Mouse (Mus musculus) monocyte, adult 5-6 weeks (primary cell): ENCODE results near the gene Uox. TPM values are rescaled to one million over a fixed set of nuclear protein-coding genes. Genes with fewer than 3 reads are reported as not detected.
A peak's percentile ranks its signal among the peaks of the same experiment; 100 is the strongest.

Source experiments
- ATAC-seq: fragments of 153-309, 156-312 bp; replicated peaks from 2 replicates; pipeline ENCODE4 v1.8.0; 2017; ENCODE audit warnings: mild to moderate bottlenecking; ENCODE audit not compliant: low TSS enrichment, insufficient number of reproducible peaks, severe bottlenecking, poor library complexity, low FRiP score
- total RNA-seq: library from RNA; stranded (forward); fragments of 200-1000, 200-491, 200-594 nt; gene quantifications from 3 replicates; pipeline ENCODE4 v1.2.3, GENCODE M21; 2017

The Uox gene
- total RNA-seq, 1 experiment from 2014 or later = not detected

- ATAC-seq = peak; percentile 36; the same call in 1 of the 2 replicates
Observed at GRCm38 (mm10) chr3:146658061-146658639, 87.9 kb downstream of the Uox start.

GRCm38 (mm10) chr3:146659321-146659720 lies 89.1 kb downstream of the Uox start:
- no peak for ATAC-seq

GRCm38 (mm10) chr3:146661001-146661400 lies 90.8 kb downstream of the Uox start:
- ATAC-seq = no peak

- no peak for ATAC-seq
Observed at GRCm38 (mm10) chr3:146661907-146662306, 91.7 kb downstream of the Uox start.

DNA sequence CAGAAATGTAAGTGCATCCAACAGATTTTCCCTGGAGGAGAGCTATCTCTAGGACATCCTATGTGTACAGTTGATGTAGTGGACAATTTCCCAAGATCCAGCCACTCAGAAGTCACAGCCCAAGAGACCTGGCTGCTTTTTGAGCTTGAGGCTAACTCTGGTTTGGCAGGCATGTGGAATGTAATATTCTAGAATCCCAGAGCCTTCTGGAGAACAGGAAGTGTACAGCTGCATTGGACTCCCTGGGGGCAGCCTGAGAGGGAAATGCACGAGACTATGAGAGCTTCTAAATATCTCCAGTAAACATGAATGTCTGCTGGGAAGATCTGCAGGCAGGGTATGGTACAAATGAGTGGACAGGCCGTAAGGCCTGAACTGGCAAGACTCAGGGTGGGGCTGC lies 100.9 kb downstream of the Uox start:
- no peak for ATAC-seq

DNA sequence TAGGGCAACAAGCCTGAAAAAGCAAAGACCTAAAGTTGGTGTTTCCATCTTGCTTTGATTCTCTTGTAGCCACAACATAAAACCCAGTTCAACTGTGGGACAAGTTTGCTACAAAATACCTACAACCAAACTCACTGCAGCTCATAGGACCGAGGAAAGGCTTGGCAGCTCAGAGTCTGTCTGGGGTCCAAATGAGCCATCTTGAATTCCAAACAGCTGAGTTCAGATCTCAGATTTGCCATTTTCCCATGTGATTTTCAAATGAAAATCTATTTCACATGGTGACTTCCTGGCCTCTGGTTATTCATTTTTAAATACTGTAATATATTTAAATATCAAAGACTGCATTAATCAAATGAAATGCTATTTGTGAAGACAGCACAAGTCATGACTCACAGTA lies 104.9 kb downstream of the Uox start:
- no peak for ATAC-seq

DNA sequence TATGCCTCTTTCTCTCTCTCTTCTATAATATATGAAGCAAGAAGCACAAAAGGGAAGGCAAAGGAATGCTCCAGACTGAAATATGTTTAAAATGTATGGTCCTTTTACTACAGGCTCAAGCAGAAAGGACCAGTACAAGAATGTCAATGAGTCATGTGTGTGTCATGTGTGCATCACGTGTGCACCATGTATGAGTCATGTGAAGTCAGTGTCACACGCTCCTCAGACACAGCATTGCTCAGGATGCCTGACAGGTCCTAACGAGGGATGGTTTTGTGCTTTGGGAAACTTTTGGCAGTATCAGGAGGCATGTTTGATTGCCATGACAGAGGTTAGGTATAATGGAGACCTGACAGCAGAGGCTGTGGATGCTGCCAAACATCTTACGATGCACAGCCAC lies 106.0 kb downstream of the Uox start:
- ATAC-seq = no peak

- no peak for ATAC-seq
Observed at GRCm38 (mm10) chr3:146679646-146680045, 109.4 kb downstream of the Uox start.

- ATAC-seq = no peak
Observed at GRCm38 (mm10) chr3:146680625-146681024, 110.4 kb downstream of the Uox start.

DNA sequence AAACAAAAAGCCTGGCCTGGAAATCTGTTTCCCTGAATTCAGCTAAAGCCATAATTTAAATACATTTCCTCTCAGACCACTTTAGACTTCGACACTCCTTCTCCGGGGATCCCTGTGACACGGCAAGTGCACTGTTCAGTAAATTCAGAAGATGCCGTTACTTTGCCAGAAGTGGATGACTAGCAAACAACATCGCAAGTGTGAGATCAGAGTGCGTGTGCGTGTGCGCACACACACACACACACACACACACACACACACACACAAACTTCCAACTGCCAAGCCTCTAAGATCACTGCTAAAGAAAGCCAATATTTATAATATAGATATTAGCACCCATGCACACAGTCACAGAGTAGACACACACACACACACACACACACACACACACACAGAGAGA lies 111.5 kb downstream of the Uox start:
- ATAC-seq = no peak

Other genes with a start within 250 kb of the Uox start
- 1.3 to 10.4 TPM (median 2.9 TPM) in 3 replicates for gene Ssx2ip, start 165.8 kb upstream of the Uox start, total RNA-seq
- 23.6 to 29.4 TPM (median 24.0 TPM) in 3 replicates for gene Ctbs, start 120.6 kb upstream of the Uox start, total RNA-seq
- 10.4 to 19.9 TPM (median 16.8 TPM) in 3 replicates for gene Spata1, start 70.7 kb upstream of the Uox start, total RNA-seq
- gene Gng5, start 70.6 kb upstream of the Uox start, total RNA-seq = 101 to 231 TPM (median 211 TPM) in 3 replicates
- gene Rpf1, start 49.0 kb upstream of the Uox start, total RNA-seq = 86.9 to 101 TPM (median 94.6 TPM) in 3 replicates
- gene Dnase2b, start 45.2 kb downstream of the Uox start, total RNA-seq = 0.39 to 4.6 TPM (median 0.48 TPM) in 3 replicates
- 0.19 to 1.6 TPM in 2 of 3 replicates, not detected in the other for gene 4930503B20Rik, start 80.9 kb downstream of the Uox start, total RNA-seq
- gene Samd13, start 115.2 kb downstream of the Uox start, total RNA-seq = 0.86 to 3.6 TPM (median 2.4 TPM) in 3 replicates
- gene Prkacb, start 242.6 kb downstream of the Uox start, total RNA-seq = 91.4 to 161 TPM (median 99.1 TPM) in 3 replicates